Mouse (Mus musculus) spleen, adult 12 weeks (tissue): ENCODE data around the gene Abcc6.
"Not testable (repeated sequence)": the region's sequence is repeated elsewhere in the genome, so short reads cannot be mapped to it uniquely, and the experiment has no call there.

Experiments used
- DNase-seq: peaks from one replicate; pipeline ENCODE4 v3.0.0; 2022; ENCODE audit warnings: low spot score

The Abcc6 gene

DNA sequence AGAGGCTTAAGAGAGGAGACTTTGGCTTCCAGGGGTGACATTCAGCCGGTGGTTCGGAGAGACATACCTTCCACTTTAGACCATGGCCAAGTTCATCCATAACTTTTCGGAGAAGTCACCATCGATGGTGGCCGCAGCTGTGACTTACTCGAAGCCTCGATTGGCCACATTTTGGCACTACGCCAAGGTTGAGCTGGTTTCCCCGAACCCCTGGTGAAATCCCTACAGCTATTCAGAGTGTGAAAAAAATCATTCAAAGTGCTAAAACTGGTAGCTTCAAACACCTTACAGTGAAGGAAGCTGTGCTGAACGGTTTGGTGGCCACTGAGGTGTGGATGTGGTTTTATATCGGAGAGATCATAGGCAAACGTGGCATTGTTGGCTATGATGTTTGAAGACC lies 96.3 kb downstream of the Abcc6 start:
- not testable (repeated sequence) for DNase-seq

DNA sequence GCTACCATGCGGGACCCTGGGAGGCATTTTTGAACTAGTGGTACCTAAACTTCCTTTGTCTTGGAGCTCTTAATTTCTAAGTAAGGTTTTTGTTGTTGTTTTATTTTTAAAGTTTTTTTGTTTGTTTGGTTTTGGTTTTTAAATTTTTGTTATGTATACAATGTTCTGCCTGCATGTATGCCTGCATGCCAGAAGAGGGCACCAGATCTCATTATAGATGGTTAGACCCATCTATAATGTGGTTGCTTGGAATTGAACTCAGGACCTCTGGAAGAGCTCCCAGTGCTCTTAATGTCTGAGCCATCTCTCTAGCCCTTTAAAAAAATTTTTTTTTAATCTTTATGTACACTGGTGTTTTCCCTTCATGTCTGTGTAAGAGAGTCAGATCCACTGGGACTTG lies 100.4 kb downstream of the Abcc6 start:
- DNase-seq = no peak

GRCm38 (mm10) chr7:45928626-45929295 lies 101.3 kb downstream of the Abcc6 start:
- no peak for DNase-seq

- DNase-seq = no peak
Measured at GRCm38 (mm10) chr7:45924429-45924816, 105.7 kb downstream of the Abcc6 start.

GRCm38 (mm10) chr7:45923762-45924428 lies 106.2 kb downstream of the Abcc6 start, which contains the start of gene Ccdc114:
TSS of gene Ccdc114 (plus strand) at chr7:45924072.
- DNase-seq = peak; percentile 34

DNA sequence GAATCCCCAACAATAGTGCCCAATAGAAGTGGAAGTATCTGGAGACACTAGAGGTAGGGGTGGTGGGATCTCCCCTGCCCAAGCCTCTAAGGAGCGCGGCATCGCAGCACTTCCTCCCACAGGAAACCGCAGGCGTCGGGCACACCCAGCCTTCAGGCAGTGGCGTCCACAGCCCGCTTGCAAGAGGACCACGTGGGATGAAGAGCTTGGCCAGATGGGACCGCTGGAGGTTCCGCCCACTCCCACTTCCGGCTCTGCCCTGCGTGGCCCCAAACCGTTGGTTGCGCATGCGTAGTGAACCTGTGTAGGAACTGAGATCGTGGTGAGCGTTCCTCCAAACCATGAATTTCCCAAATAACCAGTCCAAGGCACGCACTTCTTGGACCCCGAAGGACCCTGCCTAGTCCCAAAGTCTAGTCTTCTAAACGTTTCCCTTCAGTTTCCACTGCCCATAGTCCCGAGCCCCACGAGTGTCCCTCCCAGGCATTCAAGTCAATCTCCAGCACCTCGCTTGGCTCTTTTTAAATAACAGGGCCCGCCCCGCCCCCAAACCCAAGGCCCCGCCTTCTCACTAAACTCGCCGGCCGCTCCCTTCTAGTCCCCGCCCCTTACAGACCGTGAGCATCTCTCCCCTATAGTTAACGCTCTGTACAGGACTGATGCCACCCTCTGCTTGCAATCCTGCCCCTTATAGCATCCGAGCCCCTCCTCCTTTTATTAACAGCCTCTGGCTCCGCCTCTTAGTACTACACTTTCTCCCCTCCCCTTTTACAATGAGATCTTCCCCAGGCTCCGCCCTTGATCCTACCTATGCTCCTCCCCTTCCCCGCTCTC lies 107.0 kb downstream of the Abcc6 start:
- DNase-seq = peak; percentile 87

DNA sequence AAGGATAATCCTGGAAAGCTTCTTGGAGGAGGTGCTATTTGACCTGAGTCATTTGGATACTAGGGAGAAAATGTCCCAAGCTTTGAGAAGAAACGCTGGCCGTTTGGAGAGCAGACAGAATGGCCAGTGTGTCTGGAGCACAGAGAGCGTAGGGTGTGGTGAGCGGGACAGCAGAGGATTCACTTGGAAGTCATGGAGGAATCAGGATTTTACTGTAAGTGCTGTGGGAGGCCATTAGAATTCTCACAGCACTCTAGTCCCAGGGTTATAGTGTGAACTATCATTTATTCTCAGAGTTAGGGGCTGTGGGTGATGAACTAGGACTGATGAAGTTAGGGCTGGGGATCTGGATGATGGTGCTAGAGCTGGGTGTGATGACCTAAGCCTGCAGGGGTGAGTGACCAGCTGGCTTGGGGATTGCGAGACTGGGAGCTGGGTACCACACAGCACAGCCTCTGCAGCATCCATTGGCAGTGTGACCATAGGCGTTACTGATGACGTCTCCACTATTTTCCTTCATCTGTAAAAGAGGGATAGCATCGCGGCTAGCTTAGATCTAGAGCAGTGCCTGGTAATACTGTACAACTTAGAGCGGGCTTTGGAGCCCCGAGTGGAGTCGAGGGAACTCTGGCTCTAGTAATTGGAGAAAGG lies 108.0 kb downstream of the Abcc6 start:
- no peak for DNase-seq

DNA sequence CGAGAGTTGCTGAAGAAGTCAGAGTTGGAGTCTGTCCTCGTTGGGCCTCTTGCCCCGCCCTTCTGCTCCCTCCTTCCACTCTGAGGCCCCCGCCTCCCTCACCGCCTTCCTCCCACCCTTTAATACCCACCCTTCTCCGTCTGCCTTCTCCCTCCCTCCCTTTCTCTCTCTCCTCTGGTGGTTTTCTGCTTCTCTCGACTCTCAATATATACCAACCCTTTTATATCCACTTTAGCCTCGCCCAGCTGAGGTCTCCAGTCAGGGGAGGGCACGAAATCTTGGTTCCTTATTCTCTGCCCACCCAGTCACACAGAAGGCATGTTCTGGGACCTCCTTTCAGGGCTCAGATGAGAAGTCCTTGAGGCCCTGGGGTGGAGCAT lies 108.9 kb downstream of the Abcc6 start, which contains the start of gene Emp3:
TSS of gene Emp3 (minus strand) at position 163 of the 380 bp plus-strand sequence.
- DNase-seq = no peak

DNA sequence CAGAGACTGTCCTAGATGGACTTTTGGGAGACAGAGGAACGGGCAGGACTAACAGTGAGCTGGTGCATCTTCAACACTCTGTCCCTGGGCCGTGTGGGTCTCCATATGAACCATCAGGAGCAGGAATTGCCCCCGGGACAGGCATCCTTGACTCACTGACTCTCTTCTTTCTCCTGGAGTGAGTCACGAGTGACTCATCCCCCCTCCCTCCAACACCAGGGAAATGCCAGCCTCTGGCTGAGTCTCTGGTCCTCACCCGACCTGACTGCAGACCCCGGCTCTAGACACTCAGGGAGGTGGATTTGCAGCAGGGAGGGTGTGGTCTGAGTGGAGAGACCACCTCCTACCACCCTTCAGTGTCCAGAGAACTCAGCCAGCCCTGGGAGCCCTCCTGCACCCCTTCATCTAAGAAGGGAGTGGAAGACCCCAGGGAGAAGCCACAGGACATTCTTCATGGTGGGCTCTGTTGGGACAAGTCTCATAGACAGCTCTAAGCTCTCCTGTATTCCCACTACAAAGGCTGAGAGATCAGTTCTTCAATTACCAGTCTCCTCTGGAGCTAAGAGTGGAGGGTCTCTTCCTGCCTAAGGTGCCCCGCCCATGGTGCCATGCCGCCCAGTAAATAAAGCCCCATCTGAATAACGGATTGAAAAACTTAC lies 109.4 kb downstream of the Abcc6 start:
- no peak for DNase-seq

GRCm38 (mm10) chr7:45919761-45920160 lies 110.3 kb downstream of the Abcc6 start:
- no peak for DNase-seq

DNA sequence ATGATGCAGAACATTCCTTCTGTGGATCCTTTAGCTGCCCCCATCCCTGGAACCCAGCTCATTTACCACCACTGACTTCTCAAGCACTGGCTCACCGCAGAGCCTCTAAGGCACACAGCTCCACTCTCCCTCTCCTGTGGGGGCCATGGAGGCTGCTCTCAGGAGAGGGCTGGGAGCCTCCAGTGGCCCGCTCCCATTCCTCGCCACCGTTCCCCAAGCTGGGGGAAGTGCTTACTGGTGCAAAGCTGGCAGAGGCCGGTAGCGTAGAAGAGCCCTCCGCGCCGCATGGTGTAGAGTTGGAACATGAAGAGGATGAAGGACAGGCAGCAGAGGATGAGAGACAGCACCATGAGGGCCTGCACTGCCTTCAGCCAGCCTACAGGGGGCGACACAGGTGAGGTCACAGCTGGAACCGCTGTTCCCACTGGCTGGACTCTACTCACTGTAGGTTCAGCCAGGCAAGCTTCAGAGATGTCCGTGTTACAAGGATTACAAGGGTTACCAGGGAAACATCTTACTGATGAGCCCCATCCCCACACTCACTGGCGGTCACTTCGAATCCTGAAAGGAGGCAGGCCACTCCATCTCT lies 110.9 kb downstream of the Abcc6 start:
- no peak for DNase-seq

DNA sequence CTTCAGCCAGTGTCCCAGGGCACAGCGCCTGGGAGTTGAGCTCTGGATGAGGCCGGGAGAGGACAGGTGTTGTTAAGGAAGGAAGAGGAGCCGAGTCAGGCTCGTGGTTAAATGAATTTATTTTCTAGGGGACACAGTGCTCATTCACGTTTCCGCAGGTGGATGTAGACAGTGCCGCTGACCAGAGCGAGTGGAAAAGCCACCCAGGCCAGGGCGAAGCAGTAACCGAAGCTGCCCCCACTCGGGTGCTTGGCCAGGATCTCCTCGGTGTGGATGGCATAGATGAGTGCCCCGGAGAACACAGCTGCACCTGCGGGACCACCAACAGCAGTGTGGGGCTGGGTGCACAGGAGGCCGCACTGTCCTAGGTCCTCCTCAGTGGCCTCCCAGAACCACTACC lies 112.2 kb downstream of the Abcc6 start:
- no peak for DNase-seq
